Mouse (Mus musculus): ENCODE data around the gene Hipk2. TPM values are rescaled to one million over a fixed set of nuclear protein-coding genes. Genes with fewer than 3 reads are reported as not detected.

Hipk2 gene
- total and polyA plus RNA-seq, 2 experiments from 2014 or later = 24.9 to 60.3 TPM

GRCm38 (mm10) chr6:38921095-38921809 is 45.3 kb upstream of the Hipk2 start:
- Histone ChIP-seq H3K9me3 (ENCODE audit: low read length) (no peaks in the 10 kb centered on the region), H3K27ac (no peak overlapping the region), H3K27me3 (ENCODE audit: insufficient read depth, low read length) (no peaks in the 10 kb centered on the region), H3K4me1 (ENCODE audit: insufficient read depth, low read length) (no peaks in the 10 kb centered on the region), H3K36me3 (ENCODE audit: insufficient read depth, low read length) (no peaks in the 10 kb centered on the region), H3K4me3 (ENCODE audit: low read length) (no peak overlapping the region), H3K9ac (replicated peaks; ENCODE audit: low read length) (no peak overlapping the region), H3K4me2 (ENCODE audit: low read depth, low read length) (no peak overlapping the region)
- TF ChIP-seq CTCF (IDR thresholded peaks at IDR 0.05; ENCODE audit: low read depth) = no peak
- DNase-seq (ENCODE audit: low spot score) (no peak), ATAC-seq (no peak)
- 78% methylated on average over 17 of the region's 17 CpGs for WGBS

- Histone ChIP-seq H3K9me3 (ENCODE audit: low read length) (no peaks in the 10 kb centered on the region), H3K4me3 (ENCODE audit: low read length) (no peak overlapping the region), H3K27me3 (ENCODE audit: insufficient read depth, low read length) (no peaks in the 10 kb centered on the region), H3K4me2 (ENCODE audit: low read depth, low read length) (no peak overlapping the region), H3K27ac (no peak overlapping the region), H3K9ac (replicated peaks; ENCODE audit: low read length) (no peak overlapping the region), H3K36me3 (ENCODE audit: insufficient read depth, low read length) (no peaks in the 10 kb centered on the region), H3K4me1 (ENCODE audit: insufficient read depth, low read length) (no peaks in the 10 kb centered on the region)
- TF ChIP-seq CTCF (IDR thresholded peaks at IDR 0.05; ENCODE audit: low read depth) = no peak
- ATAC-seq = no peak
- 76% methylated on average over 6 of the region's 6 CpGs for whole genome bisulfite sequencing
- DNase-seq (ENCODE audit: low spot score) = no peak
Measured at GRCm38 (mm10) chr6:38920141-38920540, 44.2 kb upstream of the Hipk2 start.

- Histone ChIP-seq H3K4me2 (ENCODE audit: low read depth, low read length) (no peak overlapping the region), H3K9me3 (ENCODE audit: low read length) (no peaks in the 10 kb centered on the region), H3K27me3 (ENCODE audit: insufficient read depth, low read length) (no peaks in the 10 kb centered on the region), H3K36me3 (ENCODE audit: insufficient read depth, low read length) (no peaks in the 10 kb centered on the region), H3K4me1 (ENCODE audit: insufficient read depth, low read length) (no peaks in the 10 kb centered on the region), H3K9ac (replicated peaks; ENCODE audit: low read length) (no peak overlapping the region), H3K27ac (no peak overlapping the region), H3K4me3 (ENCODE audit: low read length) (no peak overlapping the region)
- ATAC-seq = no peak
- WGBS = 87% methylated on average over 14 of the region's 14 CpGs
- no peak for DNase-seq (ENCODE audit: low spot score)
- TF ChIP-seq CTCF (IDR thresholded peaks at IDR 0.05; ENCODE audit: low read depth) = no peak
Measured at GRCm38 (mm10) chr6:38919135-38919740, 43.3 kb upstream of the Hipk2 start.

- Histone ChIP-seq H3K36me3 (ENCODE audit: insufficient read depth, low read length) (no peaks in the 10 kb centered on the region), H3K27ac (no peak overlapping the region), H3K4me1 (ENCODE audit: insufficient read depth, low read length) (no peaks in the 10 kb centered on the region), H3K27me3 (ENCODE audit: insufficient read depth, low read length) (no peaks in the 10 kb centered on the region), H3K4me2 (ENCODE audit: low read depth, low read length) (no peak overlapping the region), H3K9ac (replicated peaks; ENCODE audit: low read length) (no peak overlapping the region), H3K9me3 (ENCODE audit: low read length) (no peaks in the 10 kb centered on the region), H3K4me3 (ENCODE audit: low read length) (no peak overlapping the region)
- no peak for TF ChIP-seq CTCF (IDR thresholded peaks at IDR 0.05; ENCODE audit: low read depth)
- 94% methylated on average over 4 of the region's 4 CpGs for whole genome bisulfite sequencing
- no peak for DNase-seq (ENCODE audit: low spot score)
- no peak for ATAC-seq
Measured at GRCm38 (mm10) chr6:38918728-38919127, 42.8 kb upstream of the Hipk2 start.

GRCm38 (mm10) chr6:38917415-38917814 is 41.5 kb upstream of the Hipk2 start:
- Histone ChIP-seq H3K4me3 (ENCODE audit: low read length) (no peak overlapping the region), H3K4me1 (ENCODE audit: insufficient read depth, low read length) (no peaks in the 10 kb centered on the region), H3K27ac (no peak overlapping the region), H3K9me3 (ENCODE audit: low read length) (no peaks in the 10 kb centered on the region), H3K36me3 (ENCODE audit: insufficient read depth, low read length) (no peaks in the 10 kb centered on the region), H3K27me3 (ENCODE audit: insufficient read depth, low read length) (no peaks in the 10 kb centered on the region), H3K4me2 (ENCODE audit: low read depth, low read length) (no peak overlapping the region), H3K9ac (replicated peaks; ENCODE audit: low read length) (no peak overlapping the region)
- WGBS = 70% methylated on average over 3 of the region's 3 CpGs
- DNase-seq (ENCODE audit: low spot score) (no peak), ATAC-seq (no peak)
- TF ChIP-seq CTCF (IDR thresholded peaks at IDR 0.05; ENCODE audit: low read depth) = no peak

- no peak overlapping the region for H3K4me3 ChIP-seq (ENCODE audit: low read length)
- H3K27ac ChIP-seq = no peak overlapping the region
- 90% methylated on average over 4 of the region's 4 CpGs for whole genome bisulfite sequencing
- ATAC-seq (no peak), DNase-seq (ENCODE audit: low spot score) (no peak)
- no peak overlapping the region for H3K9ac ChIP-seq (replicated peaks; ENCODE audit: low read length)
- 0 out of 2 replicates have a peak, but pooled peaks cover 3% of the 10 kb centered on the region for H3K4me1 ChIP-seq (ENCODE audit: insufficient read depth, low read length)
- no peaks in the 10 kb centered on the region for H3K27me3 ChIP-seq (ENCODE audit: insufficient read depth, low read length)
- no peaks in the 10 kb centered on the region for H3K9me3 ChIP-seq (ENCODE audit: low read length)
- TF ChIP-seq CTCF (IDR thresholded peaks at IDR 0.05; ENCODE audit: low read depth) = no peak
- no peak overlapping the region for H3K4me2 ChIP-seq (ENCODE audit: low read depth, low read length)
- no peaks in the 10 kb centered on the region for H3K36me3 ChIP-seq (ENCODE audit: insufficient read depth, low read length)
Measured at GRCm38 (mm10) chr6:38916571-38916970, 40.6 kb upstream of the Hipk2 start.

GRCm38 (mm10) chr6:38915776-38916175 is 39.8 kb upstream of the Hipk2 start:
- 0 out of 2 replicates have a peak, but pooled peaks cover 3% of the 10 kb centered on the region for H3K4me1 ChIP-seq (ENCODE audit: insufficient read depth, low read length)
- H3K9me3 ChIP-seq (ENCODE audit: low read length) = no peaks in the 10 kb centered on the region
- no peaks in the 10 kb centered on the region for H3K27me3 ChIP-seq (ENCODE audit: insufficient read depth, low read length)
- ATAC-seq (no peak), DNase-seq (ENCODE audit: low spot score) (no peak)
- no peak overlapping the region for H3K4me3 ChIP-seq (ENCODE audit: low read length)
- no peaks in the 10 kb centered on the region for H3K36me3 ChIP-seq (ENCODE audit: insufficient read depth, low read length)
- WGBS = 70% methylated on average over 5 of the region's 5 CpGs
- no peak for TF ChIP-seq CTCF (IDR thresholded peaks at IDR 0.05; ENCODE audit: low read depth)
- no peak overlapping the region for H3K9ac ChIP-seq (replicated peaks; ENCODE audit: low read length)
- H3K27ac ChIP-seq = no peak overlapping the region
- no peak overlapping the region for H3K4me2 ChIP-seq (ENCODE audit: low read depth, low read length)
